Mouse (Mus musculus) liver, postnatal 0 days (tissue): ENCODE measurements around the gene Dock10. TPM values are rescaled to one million over a fixed set of nuclear protein-coding genes. Genes with fewer than 3 reads are reported as not detected.

Experiments
- ATAC-seq: fragments of 200-750 bp; cut with Nextera tagmentation; 2 replicates; pipeline ENCODE4 v1.8.0; 2017; ENCODE audit warnings: mild to moderate bottlenecking, moderate library complexity
- DNase-seq: peaks from one replicate; pipeline ENCODE4 v3.0.0-alpha.2; 2016
- H3K27ac ChIP-seq: fragments of 300-500 bp; sonication (generic); 2 replicates; pipeline ENCODE4 v1.5.1; 2014; ENCODE audit warnings: antibody characterized with exemption, moderate library complexity, mild to moderate bottlenecking, low read depth
- H3K27me3 ChIP-seq: fragments of 300-500 bp; sonication (generic); 2 replicates; pipeline ENCODE4 v1.6.1; 2014; ENCODE audit warnings: low read length, control low read depth, mixed read lengths; ENCODE audit not compliant: insufficient read depth
- H3K36me3 ChIP-seq: fragments of 300-500 bp; sonication (generic); replicated peaks from 2 replicates; pipeline ENCODE4 v1.6.1; 2014; ENCODE audit warnings: mild to moderate bottlenecking, control low read depth, low read length, moderate library complexity, mixed read lengths; ENCODE audit not compliant: insufficient read depth
- H3K4me1 ChIP-seq: fragments of 300-500 bp; sonication (generic); 2 replicates; pipeline ENCODE4 v1.6.1; 2014; ENCODE audit warnings: antibody characterized with exemption, mild to moderate bottlenecking, control low read depth; ENCODE audit not compliant: insufficient read depth
- H3K4me2 ChIP-seq: fragments of 300-500 bp; sonication (generic); 2 replicates; pipeline ENCODE4 v1.6.1; 2014; ENCODE audit warnings: low read depth, mild to moderate bottlenecking, low read length, moderate library complexity, mixed read lengths
- H3K4me3 ChIP-seq: fragments of 300-500 bp; sonication (generic); 2 replicates; pipeline ENCODE4 v1.5.1; 2014; ENCODE audit warnings: low read depth, low read length
- H3K9ac ChIP-seq: fragments of 300-500 bp; sonication (generic); replicated peaks from 2 replicates; pipeline ENCODE4 v1.6.1; 2014; ENCODE audit warnings: mild to moderate bottlenecking, moderate library complexity
- H3K9me3 ChIP-seq: fragments of 300-500 bp; sonication (generic); 2 replicates; pipeline ENCODE4 v1.6.1; 2016; ENCODE audit warnings: mild to moderate bottlenecking, control low read depth, low read length, mixed read lengths
- CTCF ChIP-seq: sonication (generic); IDR thresholded peaks from 2 replicates; pipeline ENCODE4 v1.5.1; 2016; ENCODE audit warnings: antibody characterized with exemption, low read depth
- EP300 ChIP-seq: IDR thresholded peaks from 2 replicates; pipeline ENCODE4 v1.6.1; 2016; ENCODE audit warnings: antibody characterized with exemption, low read depth, mild to moderate bottlenecking
- WGBS: fragments of 180-500 bp; shearing (Covaris S2); extraction: QIAGEN DNeasy Blood & Tissue Kit; methylation state at CpG from one replicate; pipeline ENCODE4 v1.1.7; 2014; ENCODE audit not compliant: insufficient replicate concordance; 5-methylcytosine and 5-hydroxymethylcytosine counted together
- polyA plus RNA-seq: library from polyadenylated mRNA; unstranded; fragments of >200 nt; fragmentation: Nextera tagmentation; extraction: Ambion mirVana; gene quantifications from 2 replicates; pipeline ENCODE4 v1.2.1, GENCODE M21; 2015

Gene Dock10
- polyA plus RNA-seq, 1 experiment from 2014 or later = 3.3 TPM

- H3K9ac ChIP-seq = no peak overlapping the region
- H3K4me2 ChIP-seq = no peak overlapping the region
- no peaks in the 10 kb centered on the region for H3K9me3 ChIP-seq
- no peak for ATAC-seq
- no peak overlapping the region for H3K27ac ChIP-seq
- 82% methylated on average over 5 of the region's 5 CpGs for WGBS
- H3K27me3 ChIP-seq = no peaks in the 10 kb centered on the region
- H3K36me3 ChIP-seq = no peaks in the 10 kb centered on the region
- no peaks in the 10 kb centered on the region for H3K4me1 ChIP-seq
- no peak overlapping the region for H3K4me3 ChIP-seq
- DNase-seq = no peak
- no peak for TF ChIP-seq CTCF
- no peak for TF ChIP-seq EP300
Measured at GRCm38 (mm10) chr1:80614750-80615149, 143.6 kb downstream of the Dock10 start.

- no peak overlapping the region for H3K4me2 ChIP-seq
- H3K4me3 ChIP-seq = no peak overlapping the region
- TF ChIP-seq EP300 = no peak
- TF ChIP-seq CTCF = no peak
- no peaks in the 10 kb centered on the region for H3K36me3 ChIP-seq
- peak overlapping the region; percentile 71 for H3K27ac ChIP-seq
- ATAC-seq (no peak), DNase-seq (no peak)
- no peaks in the 10 kb centered on the region for H3K27me3 ChIP-seq
- WGBS = 63% methylated on average over 4 of the region's 4 CpGs
- no peak overlapping the region for H3K9ac ChIP-seq
- H3K4me1 ChIP-seq = no peaks in the 10 kb centered on the region
- H3K9me3 ChIP-seq = no peaks in the 10 kb centered on the region
Measured at GRCm38 (mm10) chr1:80613395-80614011, 144.8 kb downstream of the Dock10 start.

- no peak overlapping the region for H3K9ac ChIP-seq
- WGBS = 66% methylated on average over 4 of the region's 4 CpGs
- no peak for ATAC-seq
- H3K4me2 ChIP-seq = no peak overlapping the region
- no peak for DNase-seq
- no peak overlapping the region for H3K27ac ChIP-seq
- H3K4me1 ChIP-seq = no peaks in the 10 kb centered on the region
- no peaks in the 10 kb centered on the region for H3K9me3 ChIP-seq
- TF ChIP-seq CTCF (no peak), EP300 (no peak)
- H3K27me3 ChIP-seq = no peaks in the 10 kb centered on the region
- H3K36me3 ChIP-seq = no peaks in the 10 kb centered on the region
- H3K4me3 ChIP-seq = no peak overlapping the region
Measured at GRCm38 (mm10) chr1:80607546-80607945, 150.8 kb downstream of the Dock10 start.

GRCm38 (mm10) chr1:80606131-80606754 lies 152.1 kb downstream of the Dock10 start:
- DNase-seq = no peak
- Histone ChIP-seq H3K9me3 (no peaks in the 10 kb centered on the region), H3K27me3 (no peaks in the 10 kb centered on the region), H3K9ac (no peak overlapping the region), H3K4me1 (no peaks in the 10 kb centered on the region), H3K36me3 (no peaks in the 10 kb centered on the region), H3K27ac (no peak overlapping the region), H3K4me3 (no peak overlapping the region), H3K4me2 (no peak overlapping the region)
- 49% methylated on average over 8 of the region's 8 CpGs for WGBS
- no peak for TF ChIP-seq EP300
- TF ChIP-seq CTCF = no peak
- no peak for ATAC-seq

- no peaks in the 10 kb centered on the region for H3K9me3 ChIP-seq
- DNase-seq (no peak), ATAC-seq (no peak)
- H3K4me1 ChIP-seq = no peaks in the 10 kb centered on the region
- no peak for TF ChIP-seq CTCF
- TF ChIP-seq EP300 = no peak
- H3K27me3 ChIP-seq = no peaks in the 10 kb centered on the region
- no peak overlapping the region for H3K27ac ChIP-seq
- H3K4me2 ChIP-seq = no peak overlapping the region
- 69% methylated on average over 2 of the region's 2 CpGs for WGBS
- no peak overlapping the region for H3K4me3 ChIP-seq
- H3K36me3 ChIP-seq = no peaks in the 10 kb centered on the region
- H3K9ac ChIP-seq = no peak overlapping the region
Measured at GRCm38 (mm10) chr1:80604332-80604731, 154.0 kb downstream of the Dock10 start.

GRCm38 (mm10) chr1:80603081-80603480 lies 155.2 kb downstream of the Dock10 start:
- WGBS = 69% methylated on average over 2 of the region's 2 CpGs
- DNase-seq = no peak
- TF ChIP-seq EP300 = no peak
- no peak for TF ChIP-seq CTCF
- ATAC-seq = no peak
- no peak overlapping the region for H3K4me3 ChIP-seq
- no peaks in the 10 kb centered on the region for H3K36me3 ChIP-seq
- no peaks in the 10 kb centered on the region for H3K4me1 ChIP-seq
- no peaks in the 10 kb centered on the region for H3K9me3 ChIP-seq
- H3K27me3 ChIP-seq = no peaks in the 10 kb centered on the region
- H3K4me2 ChIP-seq = no peak overlapping the region
- no peak overlapping the region for H3K9ac ChIP-seq
- no peak overlapping the region for H3K27ac ChIP-seq
